Mouse (Mus musculus) neural tube, embryonic 13.5 days (tissue): ENCODE results near the gene Gnat2. TPM values are rescaled to one million over a fixed set of nuclear protein-coding genes. Genes with fewer than 3 reads are reported as not detected.

ENCODE experiments used
- ATAC-seq: fragments of 200-750 bp; cut with Nextera tagmentation; 2 replicates; pipeline ENCODE4 v1.8.0; 2017; ENCODE audit warnings: low read depth, mild to moderate bottlenecking, moderate TSS enrichment, moderate library complexity
- H3K27ac ChIP-seq: fragments of 300-500 bp; sonication (generic); replicated peaks from 2 replicates; pipeline ENCODE4 v1.5.1; 2015; ENCODE audit warnings: moderate library complexity, mild to moderate bottlenecking, inconsistent platforms
- H3K27me3 ChIP-seq: fragments of 300-500 bp; sonication (generic); 2 replicates; pipeline ENCODE4 v1.6.1; 2015; ENCODE audit warnings: mild to moderate bottlenecking, inconsistent platforms
- H3K36me3 ChIP-seq: fragments of 300-500 bp; sonication (generic); 2 replicates; pipeline ENCODE4 v1.6.1; 2015; ENCODE audit warnings: mild to moderate bottlenecking, inconsistent platforms
- H3K4me1 ChIP-seq: fragments of 300-500 bp; sonication (generic); replicated peaks from 2 replicates; pipeline ENCODE4 v1.6.1; 2015; ENCODE audit warnings: inconsistent platforms
- H3K4me2 ChIP-seq: fragments of 300-500 bp; sonication (generic); 2 replicates; pipeline ENCODE4 v1.6.1; 2015; ENCODE audit warnings: inconsistent platforms, mild to moderate bottlenecking, moderate library complexity
- H3K4me3 ChIP-seq: fragments of 300-500 bp; sonication (generic); 2 replicates; pipeline ENCODE4 v1.5.1; 2015; ENCODE audit warnings: mild to moderate bottlenecking, inconsistent platforms
- H3K9ac ChIP-seq: fragments of 300-500 bp; sonication (generic); 2 replicates; pipeline ENCODE4 v1.6.1; 2015; ENCODE audit warnings: moderate library complexity, mild to moderate bottlenecking, inconsistent platforms
- H3K9me3 ChIP-seq: fragments of 300-500 bp; sonication (generic); 2 replicates; pipeline ENCODE4 v1.6.1; 2016; ENCODE audit warnings: inconsistent platforms
- WGBS: fragments of 180-500 bp; shearing (Covaris S2); methylation state at CpG from one replicate; pipeline ENCODE4 v1.1.7; 2015; 5-methylcytosine and 5-hydroxymethylcytosine counted together
- polyA plus RNA-seq: library from polyadenylated mRNA; unstranded; fragments of >200 nt; fragmentation: Nextera tagmentation; extraction: Ambion mirVana; gene quantifications from 2 replicates; pipeline ENCODE4 v1.2.1, GENCODE M21; 2015

Gene Gnat2
- polyA plus RNA-seq, 1 experiment from 2014 or later, result 0.08 TPM

DNA sequence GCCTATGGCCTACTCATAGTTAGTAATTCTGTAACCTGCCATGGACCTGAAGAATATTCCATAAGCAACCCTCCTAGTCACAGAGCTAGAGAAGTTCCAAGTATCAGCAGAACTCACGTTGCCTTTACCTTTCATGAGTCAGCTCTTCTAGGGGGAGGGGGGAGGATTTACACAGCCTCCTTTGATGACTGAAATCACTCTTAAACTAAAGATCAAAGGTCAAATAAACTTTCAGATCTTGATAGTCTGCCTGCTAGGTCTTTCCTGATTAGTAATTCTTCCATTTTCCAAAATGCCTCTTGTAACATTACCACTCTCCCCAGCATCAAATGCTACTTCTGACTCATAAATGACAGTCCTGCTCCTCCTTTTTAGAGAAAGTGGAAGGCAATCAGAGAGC is 31.5 kb downstream of the Gnat2 start:
- Histone ChIP-seq H3K27me3 (no peaks in the 10 kb centered on the region), H3K27ac (no peak overlapping the region), H3K9ac (no peak overlapping the region), H3K36me3 (peaks cover 35% of the 10 kb centered on the region), H3K9me3 (no peaks in the 10 kb centered on the region), H3K4me1 (0 out of 2 replicates have a peak, but pooled peaks cover 3% of the 10 kb centered on the region), H3K4me3 (no peak overlapping the region), H3K4me2 (no peak overlapping the region)
- 63% methylated on average over 1 of the region's 1 CpGs for WGBS
- no peak for ATAC-seq

DNA sequence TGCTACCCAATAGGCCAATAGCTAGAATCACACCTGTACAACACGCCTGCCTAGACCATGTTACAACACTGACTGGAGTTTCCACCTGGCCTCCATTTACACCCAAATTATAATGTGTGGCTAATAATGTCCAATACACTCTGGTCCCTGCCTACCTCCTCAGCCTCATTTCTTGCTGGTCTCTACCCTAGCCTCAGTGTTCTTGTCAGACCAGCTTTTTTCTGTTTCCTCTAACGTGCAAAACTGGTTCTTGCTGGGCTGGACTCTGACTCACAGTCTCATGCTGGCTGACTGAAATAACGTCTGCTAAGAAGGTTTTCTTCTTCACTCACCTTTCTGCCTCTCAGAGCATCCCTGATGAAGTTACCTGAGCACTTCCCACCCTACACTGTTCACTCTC is 33.7 kb downstream of the Gnat2 start:
- Histone ChIP-seq H3K36me3 (peaks cover 18% of the 10 kb centered on the region), H3K9ac (no peak overlapping the region), H3K27me3 (no peaks in the 10 kb centered on the region), H3K9me3 (no peaks in the 10 kb centered on the region), H3K4me2 (no peak overlapping the region), H3K27ac (no peak overlapping the region), H3K4me1 (0 out of 2 replicates have a peak, but pooled peaks cover 3% of the 10 kb centered on the region), H3K4me3 (no peak overlapping the region)
- 89% methylated on average over 3 of the region's 3 CpGs for WGBS
- ATAC-seq, result no peak

DNA sequence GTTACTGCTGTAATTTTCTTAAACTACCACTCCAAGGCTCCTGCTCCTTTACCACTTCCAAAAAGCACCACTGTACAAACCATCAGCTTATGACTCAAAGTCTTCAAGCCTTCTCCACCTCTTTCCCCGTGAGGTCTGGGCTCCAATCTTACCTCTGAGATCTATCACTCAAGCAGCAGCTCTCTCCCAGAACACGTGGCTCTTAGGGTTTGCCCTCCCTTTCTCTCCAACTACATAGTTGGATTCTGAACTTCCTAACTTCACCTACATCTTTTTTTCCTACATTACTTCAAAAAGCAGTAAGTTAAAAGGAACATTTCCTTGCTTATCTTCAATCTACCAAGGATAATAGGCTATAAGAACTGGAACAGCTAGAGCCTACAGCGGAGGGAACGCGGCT is 35.9 kb downstream of the Gnat2 start:
- ATAC-seq, result no peak
- no peaks in the 10 kb centered on the region for H3K36me3 ChIP-seq
- H3K4me1 ChIP-seq, result peaks cover 14% of the 10 kb centered on the region; the same call in 1 of the 2 replicates
- H3K27me3 ChIP-seq, result no peaks in the 10 kb centered on the region
- WGBS, result 86% methylated on average over 5 of the region's 5 CpGs
- no peak overlapping the region for H3K4me2 ChIP-seq
- no peak overlapping the region for H3K9ac ChIP-seq
- no peaks in the 10 kb centered on the region for H3K9me3 ChIP-seq
- no peak overlapping the region; the same call in 1 of the 2 replicates for H3K27ac ChIP-seq
- H3K4me3 ChIP-seq, result no peak overlapping the region

DNA sequence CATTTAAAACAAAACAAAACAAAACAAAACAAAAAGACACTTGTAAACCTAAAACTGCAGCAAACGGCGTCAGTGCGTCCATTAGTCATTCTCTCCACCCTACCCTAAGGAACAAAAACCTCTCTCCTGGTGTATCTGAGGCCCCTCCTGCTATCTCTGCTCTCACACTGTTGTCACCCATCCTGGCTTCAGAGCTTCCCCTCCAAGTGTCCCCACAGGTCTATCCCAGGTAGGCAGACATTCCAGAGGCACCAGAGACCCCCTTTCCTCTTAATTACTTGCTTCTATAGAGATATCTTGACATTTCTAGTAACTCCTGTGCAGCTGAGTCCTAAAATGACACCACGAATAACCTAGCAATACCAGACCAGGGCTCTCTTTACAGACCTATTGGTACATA is 36.8 kb downstream of the Gnat2 start:
- peaks cover 21% of the 10 kb centered on the region; the same call in 1 of the 2 replicates for H3K4me1 ChIP-seq
- H3K27ac ChIP-seq, result no peak overlapping the region
- H3K36me3 ChIP-seq, result no peaks in the 10 kb centered on the region
- WGBS, result 84% methylated on average over 4 of the region's 4 CpGs
- no peak for ATAC-seq
- H3K27me3 ChIP-seq, result no peaks in the 10 kb centered on the region
- H3K9ac ChIP-seq, result no peak overlapping the region
- H3K9me3 ChIP-seq, result no peaks in the 10 kb centered on the region
- no peak overlapping the region for H3K4me2 ChIP-seq
- no peak overlapping the region for H3K4me3 ChIP-seq

DNA sequence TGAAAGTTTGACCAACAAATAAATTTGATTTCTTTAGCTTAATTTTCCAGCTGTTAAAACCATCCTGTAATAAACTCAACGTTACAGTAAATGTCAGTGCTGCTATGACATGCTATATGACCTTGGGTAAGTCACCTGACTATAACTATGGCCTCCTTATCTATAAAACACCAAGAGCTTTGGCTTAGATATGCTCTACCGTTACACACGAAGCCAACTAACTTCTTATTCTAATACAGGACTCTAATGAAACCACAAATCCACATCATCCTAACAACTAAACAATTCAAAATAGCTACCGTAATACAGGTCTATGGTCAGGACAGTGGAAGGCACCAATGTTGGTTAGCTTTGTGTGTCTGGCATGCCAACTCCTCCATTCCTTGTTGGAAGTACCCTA is 37.2 kb downstream of the Gnat2 start:
- Histone ChIP-seq H3K4me3 (no peak overlapping the region), H3K27ac (no peak overlapping the region), H3K27me3 (no peaks in the 10 kb centered on the region), H3K4me2 (no peak overlapping the region), H3K9me3 (no peaks in the 10 kb centered on the region), H3K9ac (no peak overlapping the region), H3K36me3 (no peaks in the 10 kb centered on the region), H3K4me1 (peaks cover 26% of the 10 kb centered on the region)
- no peak for ATAC-seq
- 91% methylated on average over 4 of the region's 4 CpGs for WGBS

DNA sequence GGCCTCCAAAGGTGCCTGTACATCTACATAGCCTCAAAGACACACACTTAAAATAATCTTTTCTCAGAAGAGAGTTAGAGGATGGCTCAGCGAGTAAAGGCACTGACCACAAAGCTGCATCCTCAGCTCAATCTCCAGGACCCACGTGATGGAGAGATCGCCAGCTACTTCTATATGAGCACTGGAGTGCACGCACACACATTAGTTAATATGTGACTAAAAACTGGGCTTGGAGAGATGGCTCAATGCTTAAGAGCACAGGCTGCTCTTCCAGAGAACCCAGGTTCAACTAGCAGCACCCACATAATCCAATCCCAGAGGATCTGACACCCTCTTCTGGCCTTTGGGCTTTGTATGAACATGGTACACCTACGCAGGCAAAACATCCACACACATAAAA is 38.6 kb downstream of the Gnat2 start:
- Histone ChIP-seq H3K36me3 (no peaks in the 10 kb centered on the region), H3K27me3 (no peaks in the 10 kb centered on the region), H3K9me3 (no peaks in the 10 kb centered on the region), H3K9ac (no peak overlapping the region), H3K27ac (no peak overlapping the region), H3K4me2 (no peak overlapping the region), H3K4me3 (no peak overlapping the region), H3K4me1 (peaks cover 39% of the 10 kb centered on the region)
- no peak for ATAC-seq
- WGBS, result 89% methylated on average over 5 of the region's 5 CpGs

DNA sequence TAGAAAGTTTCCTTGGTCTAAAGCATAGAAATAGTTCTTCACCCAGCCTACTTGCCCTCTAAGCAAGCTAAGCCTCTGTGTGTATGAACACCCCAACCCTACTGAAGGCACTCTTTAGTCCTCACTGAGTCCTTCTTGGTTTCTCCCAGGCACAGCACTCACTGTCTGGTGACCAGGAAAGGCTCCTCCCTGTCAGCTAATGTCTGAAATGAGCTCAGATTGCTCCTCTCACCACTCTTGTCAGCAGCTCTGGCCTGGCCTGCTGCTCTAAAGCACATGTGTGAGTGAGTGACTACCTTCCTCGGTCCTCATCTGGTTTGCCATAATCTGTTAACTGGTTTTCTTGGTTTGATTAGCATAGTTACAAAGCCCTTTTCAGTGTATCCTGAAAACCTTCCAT is 39.2 kb downstream of the Gnat2 start:
- no peak overlapping the region for H3K27ac ChIP-seq
- H3K4me2 ChIP-seq, result no peak overlapping the region
- no peak overlapping the region for H3K4me3 ChIP-seq
- no peaks in the 10 kb centered on the region for H3K36me3 ChIP-seq
- ATAC-seq, result no peak
- H3K9me3 ChIP-seq, result no peaks in the 10 kb centered on the region
- H3K27me3 ChIP-seq, result no peaks in the 10 kb centered on the region
- 88% methylated on average over 1 of the region's 1 CpGs for WGBS
- H3K4me1 ChIP-seq, result peaks cover 39% of the 10 kb centered on the region
- no peak overlapping the region for H3K9ac ChIP-seq

DNA sequence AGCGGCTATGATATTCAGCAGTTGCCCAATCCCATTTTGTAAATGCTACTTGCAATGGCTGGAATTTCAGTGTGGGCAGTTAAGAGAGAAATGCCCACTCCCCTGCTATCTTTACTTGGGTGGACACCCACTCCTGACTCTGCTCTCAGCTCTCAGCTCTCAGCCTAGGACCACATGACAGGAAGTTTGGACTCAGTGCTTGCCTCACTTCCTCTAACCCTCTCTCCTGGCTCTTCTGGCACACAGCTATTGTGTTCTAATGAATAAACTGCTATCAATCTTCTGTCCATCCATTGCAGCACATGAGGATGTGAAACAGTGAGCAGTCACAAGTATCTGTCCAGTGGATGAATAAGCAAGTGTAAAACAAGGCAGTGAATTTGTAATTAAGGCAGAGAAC is 39.9 kb downstream of the Gnat2 start:
- no peak for ATAC-seq
- peaks cover 40% of the 10 kb centered on the region for H3K4me1 ChIP-seq
- no peaks in the 10 kb centered on the region for H3K27me3 ChIP-seq
- H3K9ac ChIP-seq, result no peak overlapping the region
- H3K4me3 ChIP-seq, result no peak overlapping the region
- WGBS, result 91% methylated on average over 1 of the region's 1 CpGs
- H3K27ac ChIP-seq, result no peak overlapping the region
- H3K36me3 ChIP-seq, result no peaks in the 10 kb centered on the region
- H3K4me2 ChIP-seq, result no peak overlapping the region
- no peaks in the 10 kb centered on the region for H3K9me3 ChIP-seq

DNA sequence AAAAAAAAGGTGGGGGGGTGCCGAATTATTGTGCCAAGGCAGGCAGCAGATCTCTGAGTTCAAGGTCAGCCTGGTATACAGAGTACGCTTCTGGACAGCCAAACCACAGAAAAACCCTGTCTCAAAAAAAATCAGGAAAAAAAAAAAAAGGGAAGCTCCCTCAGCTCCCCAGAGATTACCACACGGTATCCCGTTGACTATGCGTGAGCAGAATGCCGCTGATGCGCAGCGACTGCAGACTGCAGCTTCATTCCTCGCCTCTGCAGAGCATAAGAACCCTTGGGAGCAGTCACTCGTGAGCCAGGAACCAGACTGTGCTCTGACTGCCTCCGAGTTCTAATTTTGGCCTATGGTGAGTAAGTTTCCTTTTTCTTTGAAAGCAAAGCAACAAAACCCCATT is 42.1 kb downstream of the Gnat2 start:
- no peaks in the 10 kb centered on the region for H3K9me3 ChIP-seq
- H3K9ac ChIP-seq, result no peak overlapping the region
- peaks cover 45% of the 10 kb centered on the region for H3K4me1 ChIP-seq
- no peak overlapping the region for H3K27ac ChIP-seq
- no peaks in the 10 kb centered on the region for H3K27me3 ChIP-seq
- 0 out of 2 replicates have a peak, but pooled peaks have one; percentile 58 for ATAC-seq
- 42% methylated on average over 11 of the region's 11 CpGs for WGBS
- H3K36me3 ChIP-seq, result peaks cover under 1% of the 10 kb centered on the region; the same call in 1 of the 2 replicates
- no peak overlapping the region for H3K4me3 ChIP-seq
- no peak overlapping the region for H3K4me2 ChIP-seq

DNA sequence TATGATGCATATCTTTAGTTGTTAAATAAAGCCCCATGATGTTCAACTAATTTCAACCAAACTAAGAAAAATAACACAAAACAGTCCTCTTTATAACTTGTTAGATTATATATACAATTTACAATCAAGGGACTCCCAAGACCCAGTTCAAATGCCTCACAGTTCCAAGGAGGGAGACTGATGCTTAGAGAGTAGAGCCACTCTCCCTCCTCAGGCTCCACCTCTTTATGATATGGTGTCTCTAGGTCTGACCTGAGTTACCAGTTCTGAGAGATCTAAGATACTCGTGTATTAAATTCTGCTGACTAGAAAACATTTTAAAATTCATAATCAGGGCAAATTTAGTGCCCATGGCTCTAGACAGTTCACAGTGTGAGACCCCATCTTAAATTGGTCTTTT is 46.5 kb downstream of the Gnat2 start:
- H3K4me3 ChIP-seq, result no peak overlapping the region
- H3K27me3 ChIP-seq, result no peaks in the 10 kb centered on the region
- H3K9ac ChIP-seq, result no peak overlapping the region
- ATAC-seq, result no peak
- H3K9me3 ChIP-seq, result no peaks in the 10 kb centered on the region
- no peak overlapping the region for H3K4me2 ChIP-seq
- 93% methylated on average over 1 of the region's 1 CpGs for WGBS
- H3K4me1 ChIP-seq, result peaks cover 41% of the 10 kb centered on the region
- peaks cover 9% of the 10 kb centered on the region; the same call in 1 of the 2 replicates for H3K36me3 ChIP-seq
- no peak overlapping the region for H3K27ac ChIP-seq

DNA sequence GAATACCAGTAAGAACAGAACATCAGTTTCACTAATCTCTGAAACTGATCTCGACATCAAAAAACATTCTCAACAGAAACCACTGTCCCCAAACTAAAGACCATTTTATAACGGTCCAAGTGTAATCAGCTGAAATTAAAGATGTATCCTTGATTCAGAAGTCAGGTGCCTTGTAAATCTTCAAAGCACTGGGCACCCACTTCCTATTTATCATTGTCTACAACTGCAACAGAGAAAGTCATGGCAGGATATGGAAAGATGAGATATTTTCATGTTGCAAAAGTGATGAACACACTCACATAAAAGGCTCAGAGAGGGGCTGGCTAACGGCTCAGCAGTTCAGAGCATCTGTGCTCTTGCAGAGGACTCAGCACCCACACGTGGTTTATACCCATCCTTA is 48.2 kb downstream of the Gnat2 start:
- no peak for ATAC-seq
- Histone ChIP-seq H3K9ac (no peak overlapping the region), H3K4me1 (peaks cover 37% of the 10 kb centered on the region), H3K4me3 (no peak overlapping the region), H3K27me3 (no peaks in the 10 kb centered on the region), H3K36me3 (peaks cover 9% of the 10 kb centered on the region; the same call in 1 of the 2 replicates), H3K4me2 (no peak overlapping the region), H3K27ac (no peak overlapping the region), H3K9me3 (no peaks in the 10 kb centered on the region)
- 78% methylated on average over 4 of the region's 4 CpGs for WGBS

DNA sequence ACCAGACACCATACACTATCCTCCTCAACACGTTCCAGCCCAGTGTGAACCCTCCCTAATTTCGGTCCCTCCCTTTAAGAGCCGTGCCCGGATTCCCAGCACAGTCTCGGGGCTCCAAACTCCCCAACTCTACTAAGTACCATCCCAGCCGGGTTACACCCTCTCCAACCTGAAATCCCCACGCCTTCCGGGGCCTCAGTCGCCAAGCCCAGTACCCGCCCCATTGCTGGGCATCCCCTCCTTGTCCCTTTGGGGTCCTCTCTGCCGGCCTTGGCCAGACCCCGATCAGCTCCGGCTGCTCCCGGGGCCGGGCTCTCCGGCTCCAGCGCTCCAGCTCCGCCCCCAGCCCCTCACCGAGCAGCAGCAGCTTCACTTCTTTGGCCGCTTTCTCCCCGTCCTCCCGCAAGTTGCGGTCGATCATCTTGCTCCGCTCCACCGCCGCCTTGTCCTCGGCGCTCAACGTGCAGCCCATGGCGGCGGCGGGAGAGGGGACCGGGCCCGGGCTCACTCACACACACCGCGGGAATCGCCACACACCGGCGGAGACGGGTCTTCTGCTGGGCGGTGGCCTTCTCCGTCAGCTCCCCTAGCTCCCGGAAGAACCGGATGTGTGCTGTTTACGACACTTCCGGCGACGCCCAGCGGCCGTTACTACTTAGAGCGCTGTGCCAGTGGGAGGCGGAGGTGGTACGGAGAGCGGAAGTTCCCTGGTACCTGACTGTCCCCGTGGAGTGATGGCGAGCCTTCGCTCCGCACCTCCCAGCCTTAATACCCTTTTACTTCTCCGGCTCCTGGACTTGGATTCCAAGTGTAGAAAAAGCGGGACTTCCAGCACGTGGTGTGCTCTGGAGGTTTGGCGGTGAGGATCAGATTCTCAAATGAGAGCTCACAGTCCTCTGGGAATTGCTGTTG is 53.2 kb downstream of the Gnat2 start, which contains the start of gene Gnai3:
Gnai3 (minus strand) TSS at position 613 of the 912 bp plus-strand sequence.
- no peaks in the 10 kb centered on the region for H3K9me3 ChIP-seq
- ATAC-seq, result peak; percentile 95
- 1% methylated on average over 63 of the region's 63 CpGs for WGBS
- H3K9ac ChIP-seq, result peak within 1 kb of the TSS; percentile 87
- H3K4me2 ChIP-seq, result peak within 1 kb of the TSS; percentile 72
- H3K27ac ChIP-seq, result peak within 1 kb of the TSS; percentile 95
- peak within 1 kb of the TSS; percentile 76 for H3K4me3 ChIP-seq
- no peaks in the 10 kb centered on the region for H3K27me3 ChIP-seq
- H3K36me3 ChIP-seq, result peaks cover 3% of the 10 kb centered on the region; the same call in 1 of the 2 replicates
- H3K4me1 ChIP-seq, result peaks cover 35% of the 10 kb centered on the region
